8 mouse cellular contexts compared by ENCODE assay signal in genomic region chr17:78434746-78435145, GRCm38 (mm10). TPM values are rescaled to one million over a fixed set of nuclear protein-coding genes. Genes with fewer than 3 reads are reported as not detected.
DNase-seq lines count a peak whose midpoint lies in the region; ATAC-seq and TF ChIP-seq lines count a peak whose summit lies in the region.

No protein-coding gene starts in this region.

- no peak overlapping the region for H3K27ac ChIP-seq in heart, embryonic 11.5 days (ENCODE audit: low read depth, low read length)
- H3K27ac ChIP-seq in cerebellum, adult 2 months (ENCODE audit: insufficient read depth, low read length): no peak overlapping the region
- H3K27ac ChIP-seq in lung, embryonic 14.5 days (ENCODE audit: low read depth): no peak overlapping the region

- TF ChIP-seq CTCF in cerebellum, adult 2 months (IDR thresholded peaks at IDR 0.05; ENCODE audit: borderline replicate concordance, insufficient read depth, low read depth, low read length): peak; percentile 65
- TF ChIP-seq CTCF in lung, embryonic 14.5 days (IDR thresholded peaks at IDR 0.05; ENCODE audit: low read depth): peak; percentile 84

- no peak overlapping the region for H3K9ac ChIP-seq in heart, embryonic 11.5 days (ENCODE audit: low read depth, low read length)
- no peak overlapping the region for H3K9ac ChIP-seq in lung, embryonic 14.5 days

- no peak for TF ChIP-seq POLR2A in cerebellum, adult 2 months (IDR thresholded peaks at IDR 0.05; ENCODE audit: borderline replicate concordance, insufficient read depth, low read length)

- H3K4me3 ChIP-seq in heart, embryonic 11.5 days (ENCODE audit: low read depth, low read length): no peak overlapping the region
- H3K4me3 ChIP-seq in cerebellum, adult 2 months (replicated peaks; ENCODE audit: insufficient read depth, low read depth, low read length): no peak overlapping the region
- no peak overlapping the region for H3K4me3 ChIP-seq in lung, embryonic 14.5 days (ENCODE audit: low read depth, low read length)

- no peaks in the 10 kb centered on the region for H3K27me3 ChIP-seq in heart, embryonic 11.5 days (ENCODE audit: control insufficient read depth, insufficient read depth, low read length)
- H3K27me3 ChIP-seq in cerebellum, adult 2 months (ENCODE audit: control insufficient read depth, insufficient read depth, low read length): no peaks in the 10 kb centered on the region
- H3K27me3 ChIP-seq in lung, embryonic 14.5 days (ENCODE audit: insufficient read depth, low read length): no peaks in the 10 kb centered on the region

- no peak overlapping the region for H3K4me2 ChIP-seq in heart, embryonic 11.5 days
- H3K4me2 ChIP-seq in lung, embryonic 14.5 days: no peak overlapping the region

- ATAC-seq in heart, embryonic 11.5 days (replicated peaks; ENCODE audit: insufficient number of reproducible peaks, low FRiP score, low TSS enrichment): no peak
- ATAC-seq in lung, embryonic 14.5 days (ENCODE audit: insufficient read depth): no peak

- DNase-seq in heart, adult 18-20 months: peak; percentile 66 to 85
- DNase-seq in urinary bladder, postnatal 36 days (ENCODE audit: low spot score in 2 of 2): peak; percentile 34 to 46
- no peak for DNase-seq in urinary bladder, postnatal 10 days (ENCODE audit: low spot score)
- peak; percentile 57 to 60 for DNase-seq in cerebellum, adult 2 months
- peak; percentile 66 for DNase-seq in heart, adult 8-10 months (ENCODE audit: low spot score)
- peak; percentile 50 for DNase-seq in lung, embryonic 14.5 days
- DNase-seq in spleen, postnatal 36 days (ENCODE audit: low spot score in 2 of 2): peak; percentile 47 to 57

- no peaks in the 10 kb centered on the region for H3K36me3 ChIP-seq in heart, embryonic 11.5 days (ENCODE audit: control insufficient read depth, insufficient read depth, low read length)
- H3K36me3 ChIP-seq in lung, embryonic 14.5 days (ENCODE audit: insufficient read depth): no peaks in the 10 kb centered on the region

- no peaks in the 10 kb centered on the region for H3K4me1 ChIP-seq in heart, embryonic 11.5 days (ENCODE audit: control insufficient read depth, insufficient read depth, low read length)
- H3K4me1 ChIP-seq in cerebellum, adult 2 months (ENCODE audit: control insufficient read depth, insufficient read depth, low read length): peaks cover 3% of the 10 kb centered on the region; the same call in 1 of the 2 replicates
- H3K4me1 ChIP-seq in lung, embryonic 14.5 days (ENCODE audit: insufficient read depth): no peaks in the 10 kb centered on the region

- no peaks in the 10 kb centered on the region for H3K9me3 ChIP-seq in heart, embryonic 11.5 days (replicated peaks; ENCODE audit: control insufficient read depth, low read length)
- H3K9me3 ChIP-seq in lung, embryonic 14.5 days (ENCODE audit: low read depth, low read length): no peaks in the 10 kb centered on the region

- 68% methylated on average over 1 of the region's 1 CpGs for WGBS in heart, embryonic 11.5 days (ENCODE audit: insufficient replicate concordance)
- WGBS in cerebellum, adult 2 months: 38% methylated on average over 1 of the region's 1 CpGs
- 26% methylated on average over 1 of the region's 1 CpGs for WGBS in lung, embryonic 14.5 days

RNA-seq across cellular contexts. Expression of gene Fez2, which starts 16.8 kb away (rescaled TPM):
- 10 to 100 TPM; 76.5 to 91.8 TPM for total RNA-seq in heart, adult 18-20 months (2021)
- 43.5 and 55.5 TPM in 2 replicates for polyA plus RNA-seq in heart, embryonic 11.5 days (2014; fragmentation: Nextera tagmentation; extraction: Ambion mirVana)
- 90.4 and 91.6 TPM in 2 replicates for polyA plus RNA-seq in cerebellum, adult 2 months (2012; rRNA removed)
- total RNA-seq in heart, adult 8-10 months (2022): 10 to 100 TPM; 77.0 to 92.6 (median 86.4) TPM
- 43.5 and 45.0 TPM in 2 replicates for polyA plus RNA-seq in lung, embryonic 14.5 days (2014; fragmentation: Nextera tagmentation; extraction: Ambion mirVana)
